Mouse (Mus musculus): ENCODE measurements around the gene Pih1d1. TPM values are rescaled to one million over a fixed set of nuclear protein-coding genes. Genes with fewer than 3 reads are reported as not detected.

Pih1d1 gene
- polyA plus RNA-seq, 1 experiment from 2014 or later = 37.6 TPM

DNA sequence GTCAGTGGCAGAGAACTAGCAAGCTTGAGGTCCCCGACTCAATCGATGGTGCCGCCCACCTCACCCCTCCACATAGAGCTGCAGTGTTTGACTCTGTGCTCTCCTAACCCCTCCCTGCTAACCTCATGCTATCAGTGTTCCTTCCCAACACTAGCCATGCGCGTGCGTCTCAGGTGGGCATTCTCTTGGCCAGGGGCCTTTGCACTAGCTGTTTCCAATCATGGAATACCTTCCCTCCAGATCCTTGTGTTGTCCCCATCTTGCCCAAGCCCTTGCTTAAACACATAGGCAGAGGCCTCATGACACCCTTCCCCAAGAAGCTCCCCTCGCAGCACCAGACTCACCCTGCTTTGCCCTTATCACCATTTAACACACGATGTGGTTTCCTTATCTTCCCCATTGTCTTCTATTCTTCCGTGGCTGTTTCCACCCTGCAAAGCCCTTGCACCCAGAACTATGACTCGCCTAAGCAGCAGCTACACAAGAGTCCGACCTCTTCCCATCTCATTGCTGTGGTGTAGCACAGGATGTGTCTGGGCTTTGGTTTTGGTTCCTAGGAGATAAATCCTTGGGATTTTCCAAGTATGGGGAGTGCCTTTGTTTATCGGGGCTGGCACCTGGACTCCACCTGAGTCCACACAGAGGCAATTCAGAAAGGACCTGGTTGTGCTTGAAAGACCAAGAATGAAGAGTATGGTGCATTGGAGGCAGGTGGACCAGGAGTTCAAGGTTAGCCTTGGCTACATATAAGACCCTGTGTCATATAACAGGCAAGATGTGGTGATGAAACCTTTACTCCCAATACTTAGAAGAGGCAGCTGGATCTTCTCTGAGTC lies 16.7 kb upstream of the Pih1d1 start:
- no peak overlapping the region for H3K4me3 ChIP-seq (ENCODE audit: low read depth, low read length)

DNA sequence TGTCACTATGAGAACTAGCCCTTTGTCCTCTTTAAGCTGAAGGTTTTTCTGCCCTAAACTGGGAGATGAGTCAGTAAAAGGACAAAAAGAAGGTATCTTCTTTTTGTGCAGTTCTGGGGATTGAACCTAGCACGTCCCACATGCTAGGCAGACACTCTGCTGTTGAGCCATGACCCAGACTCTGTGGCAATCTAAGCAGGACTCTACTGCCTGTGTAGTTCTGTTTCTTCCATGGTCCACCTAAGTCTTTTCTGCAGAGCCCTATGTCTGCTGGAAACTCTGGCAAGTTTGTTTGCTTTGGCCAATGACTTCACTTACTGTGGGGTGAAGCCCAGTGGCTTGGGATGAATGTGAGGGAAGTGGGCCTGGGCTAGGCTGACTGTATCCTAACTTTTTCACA lies 15.7 kb upstream of the Pih1d1 start:
- Histone ChIP-seq H3K4me2 (ENCODE audit: low read depth, low read length) (no peak overlapping the region), H3K36me3 (replicated peaks; ENCODE audit: insufficient read depth, low read length) (peaks cover 11% of the 10 kb centered on the region; the same call in 1 of the 2 replicates), H3K27me3 (ENCODE audit: insufficient read depth, low read length) (no peaks in the 10 kb centered on the region), H3K4me3 (ENCODE audit: low read depth, low read length) (no peak overlapping the region), H3K4me1 (ENCODE audit: insufficient read depth) (peaks cover 23% of the 10 kb centered on the region), H3K9ac (replicated peaks) (no peak overlapping the region), H3K27ac (ENCODE audit: low read depth) (no peak overlapping the region), H3K9me3 (ENCODE audit: low read length) (no peaks in the 10 kb centered on the region)
- DNase-seq (no peak), ATAC-seq (no peak)
- 48% methylated on average over 1 of the region's 1 CpGs for WGBS (ENCODE audit: insufficient replicate concordance)
- TF ChIP-seq EP300 (IDR thresholded peaks at IDR 0.05; ENCODE audit: low read depth) (no peak), CTCF (IDR thresholded peaks at IDR 0.05; ENCODE audit: low read depth) (no peak)

More for the DNA sequence above, 16.7 kb upstream of the Pih1d1 start:
- no peak overlapping the region for H3K9ac ChIP-seq (replicated peaks)
- no peaks in the 10 kb centered on the region for H3K9me3 ChIP-seq (ENCODE audit: low read length)
- no peaks in the 10 kb centered on the region for H3K27me3 ChIP-seq (ENCODE audit: insufficient read depth, low read length)
- peaks cover 23% of the 10 kb centered on the region for H3K4me1 ChIP-seq (ENCODE audit: insufficient read depth)
- peak overlapping the region; percentile 45 for H3K27ac ChIP-seq (ENCODE audit: low read depth)
- TF ChIP-seq CTCF (IDR thresholded peaks at IDR 0.05; ENCODE audit: low read depth) (no peak), EP300 (IDR thresholded peaks at IDR 0.05; ENCODE audit: low read depth) (peak; percentile 64)
- 30% methylated on average over 12 of the region's 12 CpGs for WGBS (ENCODE audit: insufficient replicate concordance)
- no peak for DNase-seq
- H3K4me2 ChIP-seq (ENCODE audit: low read depth, low read length) = 0 out of 2 replicates have a peak overlapping the region, but pooled peaks have one; percentile 30
- H3K36me3 ChIP-seq (replicated peaks; ENCODE audit: insufficient read depth, low read length) = peaks cover 9% of the 10 kb centered on the region; the same call in 1 of the 2 replicates
- peak; percentile 49 for ATAC-seq

DNA sequence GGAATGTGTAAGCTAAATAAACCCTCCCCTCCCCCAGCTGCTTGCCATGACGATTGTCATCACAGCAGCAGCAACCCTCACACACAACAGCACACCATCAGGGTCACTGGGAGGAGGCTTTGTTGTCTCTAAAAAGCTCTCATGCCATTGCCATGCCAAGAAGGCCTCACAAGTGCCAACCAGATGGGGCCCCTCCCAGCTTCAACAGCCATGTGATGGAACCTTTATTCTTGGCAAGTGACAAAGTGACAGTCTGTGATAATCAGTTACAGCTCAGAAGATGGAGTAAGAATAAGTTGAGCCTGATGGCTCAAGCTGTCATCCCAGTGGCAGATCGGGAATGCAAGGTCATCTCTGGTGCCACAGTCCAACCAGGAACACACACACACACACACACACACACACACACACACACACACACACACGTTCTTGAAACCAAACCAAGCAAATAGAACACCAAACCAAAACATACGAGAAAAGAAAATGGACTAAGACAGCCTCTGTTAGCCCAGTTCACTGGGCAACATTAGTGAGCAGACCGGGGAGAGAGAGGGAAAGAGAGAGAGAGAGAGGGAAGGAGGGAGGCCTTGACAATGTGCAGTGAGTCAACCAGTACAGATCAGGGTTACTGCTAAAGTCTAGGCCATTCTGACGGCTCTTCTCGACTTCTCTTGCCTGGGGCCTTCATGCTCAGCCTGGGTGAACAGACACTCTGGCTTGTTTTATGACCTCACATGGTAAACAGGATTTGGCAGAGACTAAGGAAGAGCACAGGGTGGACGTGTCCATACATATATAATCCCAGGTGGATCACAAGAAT lies 14.0 kb upstream of the Pih1d1 start:
- no peak for TF ChIP-seq EP300 (IDR thresholded peaks at IDR 0.05; ENCODE audit: low read depth)
- no peak for TF ChIP-seq CTCF (IDR thresholded peaks at IDR 0.05; ENCODE audit: low read depth)
- Histone ChIP-seq H3K4me1 (ENCODE audit: insufficient read depth) (peaks cover 20% of the 10 kb centered on the region), H3K27ac (ENCODE audit: low read depth) (no peak overlapping the region), H3K4me3 (ENCODE audit: low read depth, low read length) (no peak overlapping the region), H3K9me3 (ENCODE audit: low read length) (no peaks in the 10 kb centered on the region), H3K9ac (replicated peaks) (no peak overlapping the region), H3K36me3 (replicated peaks; ENCODE audit: insufficient read depth, low read length) (peaks cover 27% of the 10 kb centered on the region), H3K27me3 (ENCODE audit: insufficient read depth, low read length) (no peaks in the 10 kb centered on the region), H3K4me2 (ENCODE audit: low read depth, low read length) (no peak overlapping the region)
- WGBS (ENCODE audit: insufficient replicate concordance) = 61% methylated on average over 8 of the region's 8 CpGs
- DNase-seq (no peak), ATAC-seq (no peak)

DNA sequence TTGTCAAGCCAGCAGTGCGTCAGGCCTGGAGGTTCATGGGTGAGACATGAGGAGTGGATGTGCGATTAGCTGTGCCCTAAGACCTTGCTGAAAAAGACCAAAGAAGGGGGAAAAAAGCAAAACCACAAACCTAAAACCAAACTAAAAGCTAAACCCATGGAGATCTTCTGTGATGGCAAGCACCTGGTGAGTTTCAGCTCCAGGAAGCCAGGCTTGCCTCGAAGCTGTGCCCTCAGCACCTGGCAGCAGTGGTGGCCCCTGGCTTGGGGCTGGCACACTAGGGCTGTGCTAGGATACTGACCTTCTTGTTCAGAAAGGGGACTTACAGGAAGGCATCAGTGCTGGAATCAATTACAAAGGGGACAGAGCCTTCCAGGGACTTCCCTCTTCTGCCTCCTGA lies 12.8 kb upstream of the Pih1d1 start:
- ATAC-seq = no peak
- no peak overlapping the region for H3K27ac ChIP-seq (ENCODE audit: low read depth)
- 76% methylated on average over 3 of the region's 3 CpGs for WGBS (ENCODE audit: insufficient replicate concordance)

DNA sequence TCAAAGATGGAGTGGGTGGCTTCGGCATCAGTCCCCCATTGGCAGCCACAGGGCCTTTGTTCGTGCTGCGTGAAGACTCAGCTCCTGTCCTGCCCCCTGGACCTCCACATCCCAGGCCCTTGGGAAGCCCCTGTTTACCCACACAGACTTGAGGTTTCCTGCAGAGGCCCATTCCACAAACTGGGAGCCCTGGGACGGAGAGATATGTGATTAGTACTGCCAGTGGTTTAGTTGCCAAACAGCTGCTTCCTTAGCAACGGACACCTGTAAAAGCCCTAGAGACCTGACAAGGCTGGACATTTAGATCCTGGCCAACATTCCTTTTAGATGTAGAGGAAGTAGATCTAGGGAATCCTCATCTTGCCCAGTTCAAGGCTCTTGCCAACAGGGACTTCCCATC lies 12.2 kb upstream of the Pih1d1 start:
- Histone ChIP-seq H3K27me3 (ENCODE audit: insufficient read depth, low read length) (no peaks in the 10 kb centered on the region), H3K36me3 (replicated peaks; ENCODE audit: insufficient read depth, low read length) (peaks cover 42% of the 10 kb centered on the region), H3K9me3 (ENCODE audit: low read length) (no peaks in the 10 kb centered on the region), H3K4me2 (ENCODE audit: low read depth, low read length) (no peak overlapping the region), H3K4me1 (ENCODE audit: insufficient read depth) (peaks cover 10% of the 10 kb centered on the region), H3K27ac (ENCODE audit: low read depth) (no peak overlapping the region), H3K9ac (replicated peaks) (no peak overlapping the region), H3K4me3 (ENCODE audit: low read depth, low read length) (no peak overlapping the region)
- TF ChIP-seq EP300 (IDR thresholded peaks at IDR 0.05; ENCODE audit: low read depth) (no peak), CTCF (IDR thresholded peaks at IDR 0.05; ENCODE audit: low read depth) (no peak)
- DNase-seq (no peak), ATAC-seq (no peak)
- 81% methylated on average over 5 of the region's 5 CpGs for WGBS (ENCODE audit: insufficient replicate concordance)

More for the DNA sequence above, 12.8 kb upstream of the Pih1d1 start:
- no peak for DNase-seq
- H3K27me3 ChIP-seq (ENCODE audit: insufficient read depth, low read length) = no peaks in the 10 kb centered on the region
- H3K9me3 ChIP-seq (ENCODE audit: low read length) = no peaks in the 10 kb centered on the region
- TF ChIP-seq EP300 (IDR thresholded peaks at IDR 0.05; ENCODE audit: low read depth) = no peak
- no peak for TF ChIP-seq CTCF (IDR thresholded peaks at IDR 0.05; ENCODE audit: low read depth)
- H3K4me1 ChIP-seq (ENCODE audit: insufficient read depth) = peaks cover 14% of the 10 kb centered on the region
- H3K9ac ChIP-seq (replicated peaks) = no peak overlapping the region
- no peak overlapping the region for H3K4me2 ChIP-seq (ENCODE audit: low read depth, low read length)
- H3K36me3 ChIP-seq (replicated peaks; ENCODE audit: insufficient read depth, low read length) = peaks cover 38% of the 10 kb centered on the region
- no peak overlapping the region for H3K4me3 ChIP-seq (ENCODE audit: low read depth, low read length)
